Mouse (Mus musculus) T-cell, adult 2 months (primary cell): ENCODE results near the gene Entpd5.

ENCODE experiments used
- DNase-seq: peaks from one replicate; pipeline ENCODE4 v3.0.0; 2022; ENCODE audit warnings: low spot score

Gene Entpd5

DNA sequence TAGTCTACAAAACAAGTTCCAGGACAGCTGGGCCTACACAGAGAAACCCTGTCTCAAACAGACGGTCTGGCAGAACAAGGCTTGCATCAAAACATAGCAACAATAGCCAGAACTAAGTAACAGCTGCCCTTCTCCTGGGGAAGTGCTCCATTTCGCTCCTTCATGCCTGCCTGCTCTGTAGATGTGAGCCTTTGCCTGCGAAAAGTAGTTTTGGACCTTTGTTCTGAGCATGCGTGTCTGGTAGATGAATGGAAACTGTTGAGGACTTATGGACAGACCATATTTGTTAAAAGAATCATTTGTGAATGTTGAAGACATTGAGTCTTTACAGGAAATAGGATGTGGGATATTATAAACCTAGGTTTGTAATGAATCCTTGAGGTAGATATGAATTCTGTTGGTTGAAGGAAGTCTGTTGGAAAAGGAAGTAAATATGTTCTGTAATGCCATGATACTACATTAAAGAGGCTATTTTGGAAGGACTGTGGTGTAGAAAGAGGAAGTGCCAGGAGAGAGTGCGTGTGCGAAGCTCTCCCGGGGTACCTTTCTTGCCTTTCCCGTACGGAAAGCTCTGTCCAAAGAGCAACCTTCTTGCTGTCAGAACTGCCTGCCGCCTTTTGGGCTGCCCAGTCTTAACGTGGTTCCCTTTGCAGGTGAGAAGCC lies 71.7 kb downstream of the Entpd5 start:
- no peak for DNase-seq

DNA sequence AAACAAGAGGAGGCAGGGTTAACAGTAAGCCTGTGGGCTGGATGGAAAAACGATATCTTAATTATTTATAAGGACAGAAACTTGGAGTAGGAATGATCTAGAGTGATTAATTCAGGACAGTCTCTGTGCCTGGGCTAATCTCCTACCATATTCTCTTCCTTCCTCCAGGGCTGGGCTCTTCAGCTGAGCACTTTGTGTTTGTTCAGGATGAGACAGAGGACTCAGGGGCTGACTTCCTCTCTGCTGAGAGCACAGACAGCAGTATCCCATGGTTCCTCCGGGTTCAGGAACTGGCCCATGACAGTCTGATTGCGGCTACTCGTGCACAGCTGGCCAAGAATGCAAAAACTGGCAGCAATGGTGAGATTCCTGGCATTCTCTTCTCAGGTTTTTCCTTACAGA lies 81.7 kb downstream of the Entpd5 start:
- no peak for DNase-seq
